24 mouse cellular contexts compared by ENCODE assay signal in the genomic region with DNA sequence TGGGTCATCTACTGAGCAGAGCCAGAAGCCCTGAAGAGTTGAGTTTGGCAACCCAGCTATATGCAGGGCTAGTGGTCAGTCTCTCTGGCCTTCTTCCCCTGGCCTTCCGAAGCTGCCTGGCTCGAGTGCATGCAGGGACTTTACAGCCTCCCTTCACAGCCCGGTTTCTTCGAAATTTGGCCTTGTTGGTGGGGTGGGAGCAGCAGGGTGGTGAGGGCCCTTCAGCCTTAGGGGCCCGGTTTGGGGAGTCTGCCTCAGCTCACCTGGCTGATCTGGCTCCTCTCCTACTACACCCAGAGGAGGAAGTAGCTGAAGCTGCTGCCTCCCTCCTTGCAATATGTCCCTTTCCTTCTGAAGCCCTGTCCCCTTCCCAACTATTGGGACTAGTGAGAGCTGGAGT. TPM values are rescaled to one million over a fixed set of nuclear protein-coding genes. Genes with fewer than 3 reads are reported as not detected.
A peak's percentile ranks its signal among the peaks of the same experiment; 100 is the strongest.
DNase-seq lines count a peak whose midpoint lies in the region; ATAC-seq and TF ChIP-seq lines count a peak whose summit lies in the region.
"Not testable (repeated sequence)": the region's sequence is repeated elsewhere in the genome, so short reads cannot be mapped to it uniquely, and the experiment has no call there.
"Had no signal": no experiment of that assay in that cellular context is flagged by ENCODE, and none has a peak within 500 bp of the region (broad histone marks: within the 10 kb centered on the region; RNA-seq: fewer than 3 reads in every experiment).

No protein-coding gene starts in this region.

- not testable (repeated sequence) for TF ChIP-seq POLR2A in testis, adult 2 months (IDR thresholded peaks at IDR 0.05; ENCODE audit: control insufficient read depth, low read depth, low read length)

- peak; percentile 34 for DNase-seq in cerebellum, adult 11-12 months
- DNase-seq in forebrain, embryonic 10.5 days (ENCODE audit: extremely low spot score, low spot score); hindbrain, embryonic 10.5 days (ENCODE audit: low spot score): not testable (repeated sequence)

- H3K9me3 ChIP-seq in E14TG2a.4 (ENCODE audit: low read length); forebrain, embryonic 10.5 days; hindbrain, embryonic 10.5 days; limb, embryonic 13.5 days; liver, embryonic 15.5 days (replicated peaks): not testable (repeated sequence)

- peak overlapping the region; percentile 72; the same call in 1 of the 2 replicates for H3K9ac ChIP-seq in limb, embryonic 13.5 days
- H3K9ac ChIP-seq in liver, embryonic 15.5 days = not testable (repeated sequence)

- not testable (repeated sequence) for H3K27ac ChIP-seq in forebrain, embryonic 10.5 days; limb, embryonic 13.5 days; testis, adult 2 months (ENCODE audit: control insufficient read depth, insufficient read depth, low read depth, low read length)
- H3K27ac ChIP-seq in hindbrain, embryonic 10.5 days = 0 out of 2 replicates have a peak overlapping the region, but pooled peaks have one; percentile 5
- H3K27ac ChIP-seq in liver, embryonic 15.5 days (replicated peaks) = peak overlapping the region; percentile 90

- not testable (repeated sequence) for ATAC-seq in limb, embryonic 13.5 days (ENCODE audit: low FRiP score, low read depth); liver, embryonic 15.5 days (ENCODE audit: insufficient read depth)

- H3K36me3 ChIP-seq in E14TG2a.4 (ENCODE audit: insufficient read depth, low read length) = peaks cover 66% of the 10 kb centered on the region
- H3K36me3 ChIP-seq in forebrain, embryonic 10.5 days (replicated peaks) = peaks cover 52% of the 10 kb centered on the region
- peaks cover 47% of the 10 kb centered on the region for H3K36me3 ChIP-seq in hindbrain, embryonic 10.5 days
- peaks cover 31% of the 10 kb centered on the region for H3K36me3 ChIP-seq in limb, embryonic 13.5 days
- peaks cover 36% of the 10 kb centered on the region for H3K36me3 ChIP-seq in liver, embryonic 15.5 days (replicated peaks)
- not testable (repeated sequence) for H3K36me3 ChIP-seq in testis, adult 2 months (ENCODE audit: control insufficient read depth, insufficient read depth, low read length)

- H3K27me3 ChIP-seq in E14TG2a.4 (ENCODE audit: insufficient read depth, low read length); forebrain, embryonic 10.5 days (ENCODE audit: poor library complexity, severe bottlenecking); hindbrain, embryonic 10.5 days (ENCODE audit: insufficient read depth, poor library complexity, severe bottlenecking); limb, embryonic 13.5 days; liver, embryonic 15.5 days; testis, adult 2 months (ENCODE audit: control insufficient read depth, insufficient read depth, low read length): not testable (repeated sequence)

- peaks cover 75% of the 10 kb centered on the region for H3K4me1 ChIP-seq in E14TG2a.4 (replicated peaks; ENCODE audit: low read depth, low read length)
- H3K4me1 ChIP-seq in forebrain, embryonic 10.5 days = peaks cover 50% of the 10 kb centered on the region
- peaks cover 51% of the 10 kb centered on the region for H3K4me1 ChIP-seq in hindbrain, embryonic 10.5 days (replicated peaks)
- H3K4me1 ChIP-seq in limb, embryonic 13.5 days = peaks cover 45% of the 10 kb centered on the region
- peaks cover 76% of the 10 kb centered on the region for H3K4me1 ChIP-seq in liver, embryonic 15.5 days (replicated peaks)
- H3K4me1 ChIP-seq in testis, adult 2 months (ENCODE audit: control insufficient read depth, insufficient read depth, low read length) = peaks cover 16% of the 10 kb centered on the region

- peak overlapping the region; percentile 100 for H3K4me3 ChIP-seq in E14TG2a.4 (replicated peaks; ENCODE audit: low read length)
- H3K4me3 ChIP-seq in forebrain, embryonic 10.5 days = peak overlapping the region; percentile 1; the same call in 1 of the 2 replicates
- H3K4me3 ChIP-seq in hindbrain, embryonic 10.5 days = peak overlapping the region; percentile 20; the same call in 1 of the 2 replicates
- H3K4me3 ChIP-seq in limb, embryonic 13.5 days; liver, embryonic 15.5 days (replicated peaks): not testable (repeated sequence)
- peak overlapping the region; percentile 92; the same call in 1 of the 2 replicates for H3K4me3 ChIP-seq in testis, adult 2 months (ENCODE audit: control insufficient read depth, low read depth, low read length)

- TF ChIP-seq CTCF in E14TG2a.4 (conservative IDR thresholded peaks at IDR 0.05; ENCODE audit: low read length); testis, adult 2 months (IDR thresholded peaks at IDR 0.05; ENCODE audit: control insufficient read depth, insufficient read depth, insufficient replicate concordance, low read depth, low read length): not testable (repeated sequence)

- H3K4me2 ChIP-seq in limb, embryonic 13.5 days (replicated peaks) = not testable (repeated sequence)
- peak overlapping the region; percentile 20; the same call in 1 of the 2 replicates for H3K4me2 ChIP-seq in liver, embryonic 15.5 days

- 92% methylated on average over 5 of the region's 5 CpGs for WGBS in forebrain, embryonic 10.5 days
- 95% methylated on average over 5 of the region's 5 CpGs for WGBS in hindbrain, embryonic 10.5 days
- WGBS in limb, embryonic 13.5 days = 79% methylated on average over 5 of the region's 5 CpGs
- WGBS in liver, embryonic 15.5 days (ENCODE audit: insufficient replicate concordance) = 71% methylated on average over 5 of the region's 5 CpGs

RNA-seq across cellular contexts. Expression of gene Ganab, which starts 1.6 kb away (rescaled TPM):
- 118 and 121 TPM in 2 replicates for polyA plus RNA-seq in forebrain, embryonic 10.5 days (2016; fragmentation: Nextera tagmentation; extraction: Ambion mirVana)
- 113 and 125 TPM in 2 replicates for polyA plus RNA-seq in hindbrain, embryonic 10.5 days (2016; fragmentation: Nextera tagmentation; extraction: Ambion mirVana)
- polyA plus RNA-seq in limb, embryonic 13.5 days (2015; fragmentation: Nextera tagmentation; extraction: Ambion mirVana) = 102 and 112 TPM in 2 replicates
- polyA plus RNA-seq in liver, embryonic 15.5 days (2015; fragmentation: Nextera tagmentation; extraction: Ambion mirVana) = 44.8 and 49.6 TPM in 2 replicates
- polyA plus RNA-seq in testis, adult 2 months (2012; rRNA removed) = 49.9 and 57.0 TPM in 2 replicates

RNA-seq across cellular contexts. Expression of gene Ints5, which starts 3.4 kb away (rescaled TPM):
- polyA plus RNA-seq in forebrain, embryonic 10.5 days (2016; fragmentation: Nextera tagmentation; extraction: Ambion mirVana) = 59.9 and 61.4 TPM in 2 replicates
- 56.4 and 60.3 TPM in 2 replicates for polyA plus RNA-seq in hindbrain, embryonic 10.5 days (2016; fragmentation: Nextera tagmentation; extraction: Ambion mirVana)
- 39.6 and 43.3 TPM in 2 replicates for polyA plus RNA-seq in limb, embryonic 13.5 days (2015; fragmentation: Nextera tagmentation; extraction: Ambion mirVana)
- polyA plus RNA-seq in liver, embryonic 15.5 days (2015; fragmentation: Nextera tagmentation; extraction: Ambion mirVana) = 21.6 and 26.2 TPM in 2 replicates
- 6.6 and 6.7 TPM in 2 replicates for polyA plus RNA-seq in testis, adult 2 months (2012; rRNA removed)

RNA-seq across cellular contexts. Expression of gene Gm49416, which starts 7.5 kb away (rescaled TPM):
- polyA plus RNA-seq in forebrain, embryonic 10.5 days (2016; fragmentation: Nextera tagmentation; extraction: Ambion mirVana) = 0.20 and 0.37 TPM in 2 replicates
- 0.22 TPM in 1 of 2 replicates, not detected in the other for polyA plus RNA-seq in hindbrain, embryonic 10.5 days (2016; fragmentation: Nextera tagmentation; extraction: Ambion mirVana)
- polyA plus RNA-seq in limb, embryonic 13.5 days (2015; fragmentation: Nextera tagmentation; extraction: Ambion mirVana) = not detected in 2 replicates
- polyA plus RNA-seq in liver, embryonic 15.5 days (2015; fragmentation: Nextera tagmentation; extraction: Ambion mirVana) = 0.29 TPM in 1 of 2 replicates, not detected in the other
- polyA plus RNA-seq in testis, adult 2 months (2012; rRNA removed) = 1.1 TPM in 1 of 2 replicates, not detected in the other
- polyA plus RNA-seq: adrenal gland, adult 2 months; erythroblast, embryonic 14.5 days; forebrain, embryonic 13.5 days; gonadal fat pad, adult 2 months; heart, embryonic 16.5 days; kidney, embryonic 15.5 days; limb, embryonic 11.5 days; liver, embryonic 16.5 days; lung, embryonic 15.5 days; midbrain, embryonic 11.5 days; neural tube, embryonic 11.5 days; thymus, postnatal 0 days had no signal

RNA-seq across cellular contexts. Expression of gene 1810009A15Rik, which starts 7.6 kb away (rescaled TPM):
- 178 and 183 TPM in 2 replicates for polyA plus RNA-seq in forebrain, embryonic 10.5 days (2016; fragmentation: Nextera tagmentation; extraction: Ambion mirVana)
- 139 and 159 TPM in 2 replicates for polyA plus RNA-seq in hindbrain, embryonic 10.5 days (2016; fragmentation: Nextera tagmentation; extraction: Ambion mirVana)
- 94.0 and 96.6 TPM in 2 replicates for polyA plus RNA-seq in limb, embryonic 13.5 days (2015; fragmentation: Nextera tagmentation; extraction: Ambion mirVana)
- polyA plus RNA-seq in liver, embryonic 15.5 days (2015; fragmentation: Nextera tagmentation; extraction: Ambion mirVana) = 46.8 and 49.0 TPM in 2 replicates
- 48.2 and 48.4 TPM in 2 replicates for polyA plus RNA-seq in testis, adult 2 months (2012; rRNA removed)

RNA-seq across cellular contexts. Expression of gene Gm49403, which starts 12.5 kb away (rescaled TPM):
- not detected in 2 replicates for polyA plus RNA-seq in forebrain, embryonic 10.5 days (2016; fragmentation: Nextera tagmentation; extraction: Ambion mirVana)
- polyA plus RNA-seq in hindbrain, embryonic 10.5 days (2016; fragmentation: Nextera tagmentation; extraction: Ambion mirVana) = not detected in 2 replicates
- polyA plus RNA-seq in limb, embryonic 13.5 days (2015; fragmentation: Nextera tagmentation; extraction: Ambion mirVana) = not detected in 2 replicates
- not detected in 2 replicates for polyA plus RNA-seq in liver, embryonic 15.5 days (2015; fragmentation: Nextera tagmentation; extraction: Ambion mirVana)
- not detected in 2 replicates for polyA plus RNA-seq in testis, adult 2 months (2012; rRNA removed)
- polyA plus RNA-seq: activated CD4-positive, CD25-positive, alpha-beta regulatory T cell, adult 4 months; adrenal gland, adult 2 months; embryonic facial prominence, embryonic 11.5 days; erythroblast, embryonic 14.5 days; forebrain, embryonic 13.5 days; gonadal fat pad, adult 2 months; heart, embryonic 16.5 days; hindbrain, embryonic 14.5 days; kidney, embryonic 15.5 days; limb, embryonic 11.5 days; liver, embryonic 16.5 days; lung, embryonic 15.5 days; midbrain, embryonic 11.5 days; midbrain, embryonic 16.5 days; neural tube, embryonic 11.5 days; spleen, adult 2 months; thymus, postnatal 0 days had no signal
